Mouse (Mus musculus): ENCODE data around the gene Itgb2. TPM values are rescaled to one million over a fixed set of nuclear protein-coding genes. Genes with fewer than 3 reads are reported as not detected.
A peak's percentile ranks its signal among the peaks of the same experiment; 100 is the strongest.

Gene Itgb2
- total RNA-seq, 1 experiment from 2014 or later, result 18.4 TPM

- peak; percentile 89 for ATAC-seq (replicated peaks; ENCODE audit: low read depth, poor library complexity, severe bottlenecking)
Observed at GRCm38 (mm10) chr10:77515385-77516348, 14.4 kb upstream of the Itgb2 start, which contains the start of gene Fam207a. TSS of gene Fam207a (minus strand) at chr10:77515785.

DNA sequence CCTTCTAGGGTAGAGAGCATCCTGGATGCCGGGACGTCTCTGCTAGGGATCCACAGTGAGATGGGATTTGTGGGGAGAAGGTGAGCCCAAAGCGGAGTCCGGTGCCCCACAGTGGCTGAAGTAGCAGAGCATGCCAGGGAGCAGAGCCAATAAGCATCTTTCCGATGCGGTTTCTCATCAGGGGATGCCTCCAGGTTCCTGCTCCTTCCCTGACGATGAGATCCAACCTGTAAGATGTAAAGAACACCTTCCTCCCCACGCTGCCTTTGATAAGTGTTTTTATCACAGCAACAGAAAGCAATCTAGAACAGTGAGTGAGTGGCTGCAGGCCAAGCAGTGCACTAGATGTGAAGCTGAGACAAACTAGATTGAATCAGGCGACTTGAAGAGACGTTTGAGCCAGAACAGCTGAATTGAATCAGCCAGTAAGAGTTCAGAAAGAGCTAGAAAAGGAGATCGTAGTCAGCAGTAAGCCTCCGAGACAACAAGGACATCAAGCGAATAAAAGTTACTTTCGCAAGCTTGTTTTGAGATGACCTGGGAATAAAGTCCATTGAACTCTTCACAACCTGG lies 13.6 kb upstream of the Itgb2 start:
- no peak for ATAC-seq (replicated peaks; ENCODE audit: low read depth, poor library complexity, severe bottlenecking)

DNA sequence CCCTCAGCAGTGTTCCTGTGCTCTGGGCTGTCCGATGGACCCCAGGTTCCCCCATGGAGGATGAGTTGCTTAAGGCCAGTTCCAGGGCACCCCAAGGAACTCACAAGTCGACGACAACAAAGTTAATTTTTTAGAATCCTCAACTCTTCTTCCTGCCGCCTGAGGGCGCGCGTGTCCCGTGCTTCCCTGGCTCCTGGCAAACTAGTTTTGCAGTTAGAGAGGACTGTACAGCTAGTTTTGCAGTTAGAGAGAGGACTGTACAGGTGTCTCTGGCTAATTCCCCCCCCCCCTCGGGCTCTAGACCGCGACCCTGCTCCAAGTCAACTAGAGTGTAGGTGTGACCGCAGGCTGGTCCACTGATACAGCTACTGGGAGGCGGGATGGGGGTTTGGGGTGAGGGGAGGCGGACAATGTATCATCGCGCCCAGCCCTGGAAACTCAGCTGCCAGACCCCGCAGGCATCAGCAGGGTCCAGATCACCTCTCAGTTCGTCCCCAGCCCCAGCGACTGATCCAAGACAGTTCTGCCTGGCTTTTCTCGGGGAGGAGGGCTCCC lies 12.9 kb upstream of the Itgb2 start:
- peak; percentile 36 for ATAC-seq (replicated peaks; ENCODE audit: low read depth, poor library complexity, severe bottlenecking)

GRCm38 (mm10) chr10:77517801-77518200 lies 12.3 kb upstream of the Itgb2 start:
- ATAC-seq (replicated peaks; ENCODE audit: low read depth, poor library complexity, severe bottlenecking), result no peak

DNA sequence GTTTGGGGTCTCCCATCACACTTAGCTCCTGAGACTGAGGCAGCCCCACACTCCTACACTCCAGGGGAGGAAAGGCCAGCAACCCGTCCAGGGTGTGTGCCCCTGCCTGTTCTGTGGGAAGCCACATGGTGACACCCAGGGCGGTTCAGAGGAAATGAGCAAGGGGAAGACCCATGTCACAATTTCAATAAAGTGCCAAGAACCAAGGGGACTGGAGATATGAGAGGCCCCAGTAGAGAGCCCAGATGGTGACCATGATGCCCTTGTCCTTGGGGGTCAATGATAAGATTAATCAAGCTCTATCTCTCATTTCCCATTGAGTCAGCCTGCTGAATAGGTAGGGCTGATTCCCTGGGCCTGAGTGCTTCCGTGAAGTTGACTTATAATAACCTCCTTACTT lies 10.9 kb upstream of the Itgb2 start:
- ATAC-seq (replicated peaks; ENCODE audit: low read depth, poor library complexity, severe bottlenecking), result no peak

DNA sequence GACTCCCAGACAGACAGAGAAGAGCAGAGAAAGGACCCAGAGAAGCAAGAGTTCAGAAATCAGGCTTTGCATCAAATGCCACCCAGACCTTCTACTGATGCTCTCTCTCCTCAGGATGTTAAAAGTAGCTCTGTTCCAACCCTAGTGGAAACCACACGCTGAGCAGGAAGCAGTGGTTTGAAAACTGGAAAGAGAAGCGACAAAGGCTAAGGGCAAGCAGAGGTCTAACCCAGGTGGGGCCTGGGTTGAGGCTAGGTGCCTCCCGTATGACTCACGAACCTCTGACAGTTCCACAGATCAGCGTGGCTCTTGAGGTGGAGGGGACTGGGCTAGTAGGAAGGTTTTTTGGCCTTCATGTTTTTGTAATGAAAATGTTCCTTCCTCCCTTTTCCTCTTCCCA lies 9.6 kb upstream of the Itgb2 start:
- 0 out of 2 replicates have a peak, but pooled peaks have one; percentile 3 for ATAC-seq (replicated peaks; ENCODE audit: low read depth, poor library complexity, severe bottlenecking)

GRCm38 (mm10) chr10:77522021-77522731 lies 7.9 kb upstream of the Itgb2 start:
- ATAC-seq (replicated peaks; ENCODE audit: low read depth, poor library complexity, severe bottlenecking), result peak; percentile 57

- ATAC-seq (replicated peaks; ENCODE audit: low read depth, poor library complexity, severe bottlenecking), result no peak
Observed at GRCm38 (mm10) chr10:77522746-77523145, 7.3 kb upstream of the Itgb2 start.

GRCm38 (mm10) chr10:77523321-77523720 lies 6.7 kb upstream of the Itgb2 start:
- peak; percentile 61 for ATAC-seq (replicated peaks; ENCODE audit: low read depth, poor library complexity, severe bottlenecking)

- no peak for ATAC-seq (replicated peaks; ENCODE audit: low read depth, poor library complexity, severe bottlenecking)
Observed at GRCm38 (mm10) chr10:77526488-77526887, 3.6 kb upstream of the Itgb2 start.

- no peak for ATAC-seq (replicated peaks; ENCODE audit: low read depth, poor library complexity, severe bottlenecking)
Observed at GRCm38 (mm10) chr10:77528634-77529033, 1.4 kb upstream of the Itgb2 start.

- peak; percentile 77 for ATAC-seq (replicated peaks; ENCODE audit: low read depth, poor library complexity, severe bottlenecking)
Observed at GRCm38 (mm10) chr10:77531026-77532019, 1.3 kb downstream of the Itgb2 start.

DNA sequence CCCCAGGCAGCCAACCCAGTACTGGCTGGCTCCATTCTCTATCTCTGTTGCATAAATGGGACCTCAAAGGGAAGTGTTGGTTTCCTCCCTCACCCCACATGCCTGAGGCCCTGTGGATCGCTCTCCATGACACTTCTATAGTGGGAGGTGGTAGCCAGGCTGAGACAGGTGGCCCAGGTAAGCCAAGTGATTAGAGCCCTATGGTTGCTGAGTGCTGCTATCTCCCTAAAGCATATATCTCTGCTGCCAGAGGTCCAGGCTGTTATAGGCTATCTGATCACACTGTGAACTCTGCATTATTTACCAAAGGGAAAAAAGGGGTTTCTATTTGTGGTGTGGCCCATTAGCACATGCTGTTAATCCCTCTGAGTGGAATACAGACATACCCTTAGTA lies 2.0 kb downstream of the Itgb2 start:
- ATAC-seq (replicated peaks; ENCODE audit: low read depth, poor library complexity, severe bottlenecking), result peak; percentile 31

GRCm38 (mm10) chr10:77536727-77537126 lies 6.7 kb downstream of the Itgb2 start:
- peak; percentile 72 for ATAC-seq (replicated peaks; ENCODE audit: low read depth, poor library complexity, severe bottlenecking)

DNA sequence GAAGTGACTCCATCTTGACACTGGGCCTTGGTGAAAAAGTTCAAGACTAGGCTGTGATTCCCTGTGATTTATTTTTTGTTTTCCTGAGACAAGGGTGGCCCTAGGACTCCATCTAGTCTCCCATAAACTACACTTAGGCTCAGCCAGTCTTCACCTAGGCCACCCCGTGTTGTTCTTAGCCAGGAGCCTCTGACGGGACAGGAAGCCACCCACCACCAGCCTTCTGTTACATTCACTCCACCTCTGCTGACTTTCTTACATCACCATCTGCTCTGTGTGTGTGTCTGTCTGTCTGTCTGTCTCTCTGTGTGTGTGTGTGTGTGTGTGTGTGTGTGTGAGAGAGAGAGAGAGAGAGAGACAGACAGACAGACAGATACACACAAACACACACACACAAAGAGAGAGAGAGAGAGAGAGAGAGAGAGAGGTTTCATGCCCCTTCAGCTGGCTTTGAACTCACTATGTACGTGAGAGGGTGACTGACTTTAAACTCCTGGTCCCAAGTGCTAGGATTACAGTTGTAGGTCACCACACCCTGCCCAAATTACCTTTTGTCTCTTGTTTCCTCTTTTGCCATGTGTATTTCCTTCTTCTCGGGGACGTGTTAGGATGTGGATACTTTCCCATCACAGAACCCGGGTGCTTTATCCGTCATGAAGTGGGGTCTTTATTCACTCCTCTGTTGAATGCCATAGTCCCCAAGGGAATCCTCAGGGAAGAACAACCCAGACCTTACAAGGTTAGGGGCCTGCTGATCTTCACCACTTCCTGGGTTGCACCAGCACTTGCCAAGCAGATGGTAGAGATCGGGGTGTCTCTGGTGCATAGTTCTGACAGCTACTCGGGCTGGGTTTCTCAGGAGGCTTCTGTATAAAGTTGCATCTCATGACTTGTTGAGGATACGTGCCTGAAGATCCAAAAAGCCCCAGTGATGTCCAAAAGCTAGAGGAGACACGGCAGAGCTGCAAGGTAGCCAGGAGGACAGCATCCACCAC lies 7.5 kb downstream of the Itgb2 start:
- ATAC-seq (replicated peaks; ENCODE audit: low read depth, poor library complexity, severe bottlenecking), result no peak

DNA sequence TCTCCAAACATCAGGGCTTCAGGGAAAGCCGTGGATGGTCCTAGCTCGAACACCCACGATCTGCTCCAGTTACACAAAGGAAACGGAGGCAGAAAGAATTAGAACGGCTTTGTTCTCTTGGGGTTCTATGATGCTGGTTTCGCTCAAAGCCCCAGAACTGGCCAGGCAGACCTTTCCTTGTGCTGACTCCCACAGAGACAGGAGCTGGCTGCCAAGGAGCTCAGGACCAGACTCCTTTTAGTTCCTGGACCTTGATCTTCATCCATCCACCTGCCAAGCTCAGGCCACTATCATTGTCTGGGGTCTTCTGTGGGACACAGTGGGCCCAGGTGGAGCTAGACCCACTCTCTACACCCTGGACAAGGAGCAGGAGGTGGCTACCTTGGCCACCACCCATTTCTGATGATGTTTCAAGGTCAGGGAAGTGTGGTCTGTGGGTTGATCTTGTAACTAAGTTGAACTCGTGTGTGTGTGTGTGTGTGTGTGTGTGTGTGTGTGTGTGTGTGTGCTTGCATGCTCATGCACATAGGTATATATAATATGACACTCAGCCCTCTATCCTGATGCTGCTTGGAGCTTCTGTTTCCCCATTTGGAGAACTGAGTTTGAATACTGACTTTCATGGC lies 9.4 kb downstream of the Itgb2 start:
- ATAC-seq (replicated peaks; ENCODE audit: low read depth, poor library complexity, severe bottlenecking), result no peak

- peak; percentile 36 for ATAC-seq (replicated peaks; ENCODE audit: low read depth, poor library complexity, severe bottlenecking)
Observed at GRCm38 (mm10) chr10:77540576-77541102, 10.6 kb downstream of the Itgb2 start.

Data from common myeloid progenitor, adult 5-6 weeks (primary cell).